9 mouse cellular contexts compared by ENCODE assay signal in the genomic region with DNA sequence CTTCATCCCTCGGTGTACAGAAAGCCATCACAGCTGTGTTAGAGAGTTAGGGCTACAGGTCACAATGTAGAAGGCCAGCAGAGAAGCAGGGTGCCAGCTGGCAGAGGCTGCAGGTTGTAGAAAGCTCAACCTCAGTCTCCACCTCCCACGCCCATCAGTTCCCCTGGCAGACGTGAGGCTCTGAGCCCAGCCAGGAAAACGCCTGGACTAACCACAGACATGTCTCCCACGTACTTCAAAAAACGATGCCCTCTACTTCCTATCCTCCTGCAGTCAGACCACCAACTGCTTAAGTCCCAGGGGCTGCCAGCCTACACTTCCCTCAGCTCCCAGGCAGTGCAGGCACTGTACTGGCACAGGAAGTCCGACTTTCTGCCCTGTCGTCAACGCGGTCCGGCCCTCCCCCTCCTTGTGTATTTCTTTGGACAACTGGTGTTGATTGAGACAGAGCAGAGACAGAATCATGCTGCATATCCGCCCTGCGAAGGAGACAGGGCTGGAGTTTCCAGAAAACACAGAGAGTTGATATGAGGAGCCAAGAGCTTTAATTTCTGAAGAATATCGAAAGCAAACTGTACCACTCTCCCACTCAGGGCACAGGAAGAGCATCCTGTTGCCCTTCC. TPM values are rescaled to one million over a fixed set of nuclear protein-coding genes. Genes with fewer than 3 reads are reported as not detected.
DNase-seq lines count a peak whose midpoint lies in the region; ATAC-seq and TF ChIP-seq lines count a peak whose summit lies in the region.
"Had no signal": no experiment of that assay in that cellular context is flagged by ENCODE, and none has a peak within 500 bp of the region (broad histone marks: within the 10 kb centered on the region; RNA-seq: fewer than 3 reads in every experiment).

No protein-coding gene starts in this region.

- 67% methylated on average over 14 of the region's 14 CpGs for WGBS in limb, embryonic 15.5 days
- WGBS in limb, embryonic 10.5 days: 88% methylated on average over 14 of the region's 14 CpGs
- 10% methylated on average over 14 of the region's 14 CpGs for WGBS in cerebellum, adult 2 months
- WGBS in heart, embryonic 11.5 days (ENCODE audit: insufficient replicate concordance): 43% methylated on average over 14 of the region's 14 CpGs
- 72% methylated on average over 14 of the region's 14 CpGs for WGBS in liver, embryonic 12.5 days (ENCODE audit: insufficient replicate concordance)

- no peaks in the 10 kb centered on the region for H3K9me3 ChIP-seq in limb, embryonic 15.5 days
- H3K9me3 ChIP-seq in limb, embryonic 10.5 days (replicated peaks): no peaks in the 10 kb centered on the region
- H3K9me3 ChIP-seq in heart, embryonic 11.5 days (replicated peaks; ENCODE audit: control insufficient read depth, low read length): no peaks in the 10 kb centered on the region
- H3K9me3 ChIP-seq in liver, embryonic 12.5 days (replicated peaks): no peaks in the 10 kb centered on the region

- no peak overlapping the region for H3K4me3 ChIP-seq in limb, embryonic 15.5 days
- no peak overlapping the region for H3K4me3 ChIP-seq in limb, embryonic 10.5 days
- H3K4me3 ChIP-seq in cerebellum, adult 2 months (replicated peaks; ENCODE audit: insufficient read depth, low read depth, low read length): no peak overlapping the region
- no peak overlapping the region for H3K4me3 ChIP-seq in heart, embryonic 11.5 days (ENCODE audit: low read depth, low read length)
- no peak overlapping the region for H3K4me3 ChIP-seq in liver, embryonic 12.5 days

- no peak for ATAC-seq in limb, embryonic 15.5 days (ENCODE audit: insufficient number of reproducible peaks, low FRiP score, low TSS enrichment, low read depth)
- peak; percentile 64; the same call in 1 of the 2 replicates for ATAC-seq in heart, embryonic 11.5 days (replicated peaks; ENCODE audit: insufficient number of reproducible peaks, low FRiP score, low TSS enrichment)
- ATAC-seq in liver, embryonic 12.5 days: no peak
- ATAC-seq: Patski had no signal

- no peak overlapping the region for H3K4me2 ChIP-seq in limb, embryonic 15.5 days
- H3K4me2 ChIP-seq in heart, embryonic 11.5 days: peak overlapping the region; percentile 34; the same call in 1 of the 2 replicates
- H3K4me2 ChIP-seq in liver, embryonic 12.5 days: no peak overlapping the region

- no peak for TF ChIP-seq POLR2A in cerebellum, adult 2 months (IDR thresholded peaks at IDR 0.05; ENCODE audit: borderline replicate concordance, insufficient read depth, low read length)

- peaks cover 86% of the 10 kb centered on the region for H3K36me3 ChIP-seq in limb, embryonic 15.5 days
- H3K36me3 ChIP-seq in limb, embryonic 10.5 days: peaks cover 100% of the 10 kb centered on the region
- H3K36me3 ChIP-seq in heart, embryonic 11.5 days (ENCODE audit: control insufficient read depth, insufficient read depth, low read length): peaks cover 38% of the 10 kb centered on the region
- peaks cover 95% of the 10 kb centered on the region for H3K36me3 ChIP-seq in liver, embryonic 12.5 days

- no peaks in the 10 kb centered on the region for H3K27me3 ChIP-seq in limb, embryonic 15.5 days
- H3K27me3 ChIP-seq in limb, embryonic 10.5 days (ENCODE audit: low read depth, poor library complexity, severe bottlenecking): no peaks in the 10 kb centered on the region
- H3K27me3 ChIP-seq in cerebellum, adult 2 months (ENCODE audit: control insufficient read depth, insufficient read depth, low read length): no peaks in the 10 kb centered on the region
- H3K27me3 ChIP-seq in heart, embryonic 11.5 days (ENCODE audit: control insufficient read depth, insufficient read depth, low read length): no peaks in the 10 kb centered on the region
- H3K27me3 ChIP-seq in liver, embryonic 12.5 days (replicated peaks): no peaks in the 10 kb centered on the region
- H3K27me3 ChIP-seq: Patski had no signal

- DNase-seq in limb, embryonic 10.5 days (ENCODE audit: low spot score): no peak
- DNase-seq in cerebellum, adult 2 months: peak; percentile 69 to 81
- DNase-seq in ovary, postnatal 14 days (ENCODE audit: low spot score): peak; percentile 69
- DNase-seq in right cerebral cortex, adult 2 months (ENCODE audit: low spot score in 2 of 2): no peak
- DNase-seq in frontal cortex, postnatal 14 days (ENCODE audit: low spot score in 2 of 2): no peak

- H3K9ac ChIP-seq in limb, embryonic 15.5 days: no peak overlapping the region
- no peak overlapping the region for H3K9ac ChIP-seq in heart, embryonic 11.5 days (ENCODE audit: low read depth, low read length)
- H3K9ac ChIP-seq in liver, embryonic 12.5 days: no peak overlapping the region

- H3K4me1 ChIP-seq in limb, embryonic 15.5 days: 0 out of 2 replicates have a peak, but pooled peaks cover 6% of the 10 kb centered on the region
- H3K4me1 ChIP-seq in limb, embryonic 10.5 days: no peaks in the 10 kb centered on the region
- peaks cover 45% of the 10 kb centered on the region for H3K4me1 ChIP-seq in cerebellum, adult 2 months (ENCODE audit: control insufficient read depth, insufficient read depth, low read length)
- H3K4me1 ChIP-seq in heart, embryonic 11.5 days (ENCODE audit: control insufficient read depth, insufficient read depth, low read length): peaks cover 49% of the 10 kb centered on the region
- H3K4me1 ChIP-seq in liver, embryonic 12.5 days: peaks cover 22% of the 10 kb centered on the region

- TF ChIP-seq CTCF in cerebellum, adult 2 months (IDR thresholded peaks at IDR 0.05; ENCODE audit: borderline replicate concordance, insufficient read depth, low read depth, low read length): no peak

- peak overlapping the region; percentile 9 for H3K27ac ChIP-seq in limb, embryonic 15.5 days
- H3K27ac ChIP-seq in limb, embryonic 10.5 days: no peak overlapping the region
- H3K27ac ChIP-seq in cerebellum, adult 2 months (ENCODE audit: insufficient read depth, low read length): peak overlapping the region; percentile 74
- peak overlapping the region; percentile 89 for H3K27ac ChIP-seq in heart, embryonic 11.5 days (ENCODE audit: low read depth, low read length)
- peak overlapping the region; percentile 42; the same call in 1 of the 2 replicates for H3K27ac ChIP-seq in liver, embryonic 12.5 days

RNA-seq across cellular contexts. Expression of a gene that starts 13.1 kb away (rescaled TPM):
- polyA plus RNA-seq in limb, embryonic 15.5 days (2015; fragmentation: Nextera tagmentation; extraction: Ambion mirVana): 276 and 549 TPM in 2 replicates
- polyA plus RNA-seq in limb, embryonic 10.5 days (2016; fragmentation: Nextera tagmentation; extraction: Ambion mirVana): 2.7 and 3.8 TPM in 2 replicates
- 6.1 and 7.6 TPM in 2 replicates for polyA plus RNA-seq in cerebellum, adult 2 months (2012; rRNA removed)
- polyA plus RNA-seq in heart, embryonic 11.5 days (2014; fragmentation: Nextera tagmentation; extraction: Ambion mirVana): 3,123 and 3,177 TPM in 2 replicates
- 10.8 and 11.5 TPM in 2 replicates for polyA plus RNA-seq in liver, embryonic 12.5 days (2016; fragmentation: Nextera tagmentation; extraction: Ambion mirVana)

RNA-seq across cellular contexts. Expression of a gene that starts 21.7 kb away (rescaled TPM):
- polyA plus RNA-seq in limb, embryonic 15.5 days (2015; fragmentation: Nextera tagmentation; extraction: Ambion mirVana): 336 and 363 TPM in 2 replicates
- 491 and 543 TPM in 2 replicates for polyA plus RNA-seq in limb, embryonic 10.5 days (2016; fragmentation: Nextera tagmentation; extraction: Ambion mirVana)
- polyA plus RNA-seq in cerebellum, adult 2 months (2012; rRNA removed): 292 and 304 TPM in 2 replicates
- polyA plus RNA-seq in heart, embryonic 11.5 days (2014; fragmentation: Nextera tagmentation; extraction: Ambion mirVana): 286 and 325 TPM in 2 replicates
- polyA plus RNA-seq in liver, embryonic 12.5 days (2016; fragmentation: Nextera tagmentation; extraction: Ambion mirVana): 145 and 151 TPM in 2 replicates

RNA-seq across cellular contexts. Expression of a gene that starts 22.7 kb away (rescaled TPM):
- 1.2 and 1.5 TPM in 2 replicates for polyA plus RNA-seq in limb, embryonic 15.5 days (2015; fragmentation: Nextera tagmentation; extraction: Ambion mirVana)
- polyA plus RNA-seq in limb, embryonic 10.5 days (2016; fragmentation: Nextera tagmentation; extraction: Ambion mirVana): 0.51 and 0.73 TPM in 2 replicates
- 3.0 and 3.2 TPM in 2 replicates for polyA plus RNA-seq in cerebellum, adult 2 months (2012; rRNA removed)
- 0.03 and 0.08 TPM in 2 replicates for polyA plus RNA-seq in heart, embryonic 11.5 days (2014; fragmentation: Nextera tagmentation; extraction: Ambion mirVana)
- 0.04 and 0.18 TPM in 2 replicates for polyA plus RNA-seq in liver, embryonic 12.5 days (2016; fragmentation: Nextera tagmentation; extraction: Ambion mirVana)

RNA-seq across cellular contexts. Expression of a gene that starts 26.6 kb away (rescaled TPM):
- 42.5 and 44.4 TPM in 2 replicates for polyA plus RNA-seq in limb, embryonic 15.5 days (2015; fragmentation: Nextera tagmentation; extraction: Ambion mirVana)
- 14.2 and 14.5 TPM in 2 replicates for polyA plus RNA-seq in limb, embryonic 10.5 days (2016; fragmentation: Nextera tagmentation; extraction: Ambion mirVana)
- 8.6 and 9.6 TPM in 2 replicates for polyA plus RNA-seq in cerebellum, adult 2 months (2012; rRNA removed)
- polyA plus RNA-seq in heart, embryonic 11.5 days (2014; fragmentation: Nextera tagmentation; extraction: Ambion mirVana): 35.9 and 40.4 TPM in 2 replicates
- 27.4 and 28.0 TPM in 2 replicates for polyA plus RNA-seq in liver, embryonic 12.5 days (2016; fragmentation: Nextera tagmentation; extraction: Ambion mirVana)

RNA-seq across cellular contexts. Expression of a gene that starts 56.1 kb away (rescaled TPM):
- 9.5 and 12.5 TPM in 2 replicates for polyA plus RNA-seq in limb, embryonic 15.5 days (2015; fragmentation: Nextera tagmentation; extraction: Ambion mirVana)
- polyA plus RNA-seq in limb, embryonic 10.5 days (2016; fragmentation: Nextera tagmentation; extraction: Ambion mirVana): 11.3 and 11.7 TPM in 2 replicates
- 6.5 and 7.8 TPM in 2 replicates for polyA plus RNA-seq in cerebellum, adult 2 months (2012; rRNA removed)
- polyA plus RNA-seq in heart, embryonic 11.5 days (2014; fragmentation: Nextera tagmentation; extraction: Ambion mirVana): 7.4 and 8.7 TPM in 2 replicates
- polyA plus RNA-seq in liver, embryonic 12.5 days (2016; fragmentation: Nextera tagmentation; extraction: Ambion mirVana): 9.9 and 10.0 TPM in 2 replicates

Comparison
In these comparisons a context has a peak if more than half of its experiments do, and no peak if none do; other contexts are left out.
1. RNA of a gene that starts 13.1 kb away (polyA plus RNA-seq): 3,123 to 3,177 TPM in heart, embryonic 11.5 days and 276 to 549 TPM in limb, embryonic 15.5 days; 10.8 to 11.5 TPM in liver, embryonic 12.5 days, 6.1 to 7.6 TPM in cerebellum, adult 2 months and 2.7 to 3.8 TPM in limb, embryonic 10.5 days; every median in the first group is over 10 times any median in the second.
2. DNase-seq: peak in cerebellum, adult 2 months (2 of 2) and ovary, postnatal 14 days (single experiment); none in limb, embryonic 10.5 days (single experiment), right cerebral cortex, adult 2 months (0 of 2) and frontal cortex, postnatal 14 days (0 of 2).